Mouse (Mus musculus) MEL (cell line): ENCODE results near the gene Thsd1. TPM values are rescaled to one million over a fixed set of nuclear protein-coding genes. Genes with fewer than 3 reads are reported as not detected.

Source experiments
- DNase-seq: peaks from one replicate; pipeline ENCODE4 v3.0.0; 2011; ENCODE audit warnings: low read depth, low spot score
- H3K27ac ChIP-seq: 2 replicates; pipeline ENCODE4 v1.5.1; 2012; ENCODE audit warnings: low read depth, mild to moderate bottlenecking, control low read depth, low read length, moderate library complexity; ENCODE audit not compliant: control insufficient read depth
- H3K27me3 ChIP-seq, 2 experiments: fragments of 150-350 bp in 1 of 2; sonication (generic) in 1 of 2; 2 replicates each; pipeline ENCODE4 v1.6.1; 2012; ENCODE audit warnings: low read length in 2 of 2, mild to moderate bottlenecking in 2 of 2, improper control_type of control experiment in 1 of 2, moderate library complexity in 1 of 2; ENCODE audit not compliant: insufficient read depth in 2 of 2, control insufficient read depth in 1 of 2
- H3K36me3 ChIP-seq, 2 experiments: 2 replicates each; pipeline ENCODE4 v1.6.1; 2012 to 2014; ENCODE audit warnings: low read length in 2 of 2, improper control_type of control experiment in 1 of 2, inconsistent platforms in 1 of 2, mild to moderate bottlenecking in 1 of 2; ENCODE audit not compliant: insufficient read depth in 2 of 2, control insufficient read depth in 1 of 2
- H3K4me1 ChIP-seq, 2 experiments: fragments of 150-350 bp in 1 of 2; sonication (generic) in 1 of 2; 2 replicates each; pipeline ENCODE4 v1.6.1; 2012; ENCODE audit warnings: low read length in 2 of 2, improper control_type of control experiment in 1 of 2, mild to moderate bottlenecking in 1 of 2; ENCODE audit not compliant: insufficient read depth in 2 of 2, control insufficient read depth in 1 of 2
- H3K4me3 ChIP-seq, 2 experiments: fragments of 150-350 bp in 1 of 2; sonication (generic) in 1 of 2; 2 replicates each; pipeline ENCODE4 v1.5.1; 2012; ENCODE audit warnings: low read depth in 2 of 2, low read length in 2 of 2, mild to moderate bottlenecking in 2 of 2, moderate library complexity in 2 of 2, control low read depth in 1 of 2, improper control_type of control experiment in 1 of 2; ENCODE audit not compliant: control insufficient read depth in 1 of 2, insufficient read depth in 1 of 2
- H3K79me2 ChIP-seq: 2 replicates; pipeline ENCODE4 v1.6.1; 2012; ENCODE audit warnings: mild to moderate bottlenecking, low read length, moderate library complexity; ENCODE audit not compliant: control insufficient read depth, poor library complexity, insufficient read depth
- H3K9ac ChIP-seq: 2 replicates; pipeline ENCODE4 v1.6.1; 2012; ENCODE audit warnings: low read depth, mild to moderate bottlenecking, control low read depth, low read length, moderate library complexity; ENCODE audit not compliant: control insufficient read depth, poor library complexity, severe bottlenecking
- H3K9me3 ChIP-seq: fragments of 150-350 bp; sonication (generic); replicated peaks from 2 replicates; pipeline ENCODE4 v1.6.1; 2012; ENCODE audit warnings: mild to moderate bottlenecking, low read length, improper control_type of control experiment, moderate library complexity; ENCODE audit not compliant: insufficient read depth
- CHD2 ChIP-seq: IDR thresholded peaks from 2 replicates; pipeline ENCODE4 v1.6.1; 2011; ENCODE audit warnings: low read length, improper control_type of control experiment
- EP300 ChIP-seq, 2 experiments: IDR thresholded peaks; 2 replicates each; pipeline ENCODE4 v1.6.1; 2011; ENCODE audit warnings: improper control_type of control experiment in 2 of 2, low read length in 2 of 2, low read depth in 1 of 2, mild to moderate bottlenecking in 1 of 2
- GATA1 ChIP-seq: IDR thresholded peaks from 2 replicates; pipeline ENCODE4 v1.6.1; 2011; ENCODE audit warnings: low read depth, low read length, improper control_type of control experiment
- HCFC1 ChIP-seq: IDR thresholded peaks from 2 replicates; pipeline ENCODE4 v1.6.1; 2012; ENCODE audit warnings: low read depth, mild to moderate bottlenecking, inconsistent platforms, low read length, improper control_type of control experiment, moderate library complexity
- KAT2A ChIP-seq: conservative IDR thresholded peaks from 2 replicates; pipeline ENCODE4 v1.6.1; 2012; ENCODE audit warnings: low read depth, low read length, improper control_type of control experiment, inconsistent platforms
- MEF2A ChIP-seq: IDR thresholded peaks from 2 replicates; pipeline ENCODE4 v1.6.1; 2014; ENCODE audit warnings: low read depth, mild to moderate bottlenecking, inconsistent platforms, low read length, improper control_type of control experiment; ENCODE audit not compliant: poor library complexity, insufficient replicate concordance, severe bottlenecking; ENCODE audit errors: extremely low read depth
- MXI1 ChIP-seq: IDR thresholded peaks from 2 replicates; pipeline ENCODE4 v1.6.1; 2011; ENCODE audit warnings: mild to moderate bottlenecking, low read depth, low read length, improper control_type of control experiment
- NELFE ChIP-seq: IDR thresholded peaks from 2 replicates; pipeline ENCODE4 v1.6.1; 2011; ENCODE audit warnings: low read depth, low read length, improper control_type of control experiment
- RAD21 ChIP-seq: IDR thresholded peaks from 2 replicates; pipeline ENCODE4 v1.6.1; 2011; ENCODE audit warnings: mild to moderate bottlenecking, low read depth, low read length, improper control_type of control experiment
- RCOR1 ChIP-seq: IDR thresholded peaks from 2 replicates; pipeline ENCODE4 v1.6.1; 2012; ENCODE audit warnings: low read depth, mild to moderate bottlenecking, inconsistent platforms, low read length, improper control_type of control experiment
- SMC3 ChIP-seq: IDR thresholded peaks from 2 replicates; pipeline ENCODE4 v1.6.1; 2011; ENCODE audit warnings: low read depth, low read length, improper control_type of control experiment
- TAL1 ChIP-seq: IDR thresholded peaks from 2 replicates; pipeline ENCODE4 v1.6.1; 2012; ENCODE audit warnings: mild to moderate bottlenecking, inconsistent platforms, low read length, moderate library complexity, mixed read lengths
- TBP ChIP-seq: IDR thresholded peaks from 2 replicates; pipeline ENCODE4 v1.8.0; 2011; ENCODE audit warnings: low read depth, low read length, improper control_type of control experiment
- TCF12 ChIP-seq: IDR thresholded peaks from 2 replicates; pipeline ENCODE4 v1.6.1; 2014; ENCODE audit warnings: low read depth, mild to moderate bottlenecking, inconsistent platforms, low read length, improper control_type of control experiment, moderate library complexity
- UBTF ChIP-seq: IDR thresholded peaks from 2 replicates; pipeline ENCODE4 v1.6.1; 2012; ENCODE audit warnings: low read depth, mild to moderate bottlenecking, inconsistent platforms, low read length, improper control_type of control experiment, moderate library complexity, borderline replicate concordance; ENCODE audit not compliant: insufficient read depth
- USF1 ChIP-seq: IDR thresholded peaks from 2 replicates; pipeline ENCODE4 v1.6.1; 2014; ENCODE audit warnings: low read depth, mild to moderate bottlenecking, inconsistent platforms, low read length, improper control_type of control experiment, moderate library complexity
- USF2 ChIP-seq, 2 experiments: IDR thresholded peaks; 2 replicates each; pipeline ENCODE4 v1.6.1; 2011 to 2012; ENCODE audit warnings: improper control_type of control experiment in 2 of 2, low read length in 2 of 2, borderline replicate concordance in 1 of 2, inconsistent platforms in 1 of 2, low read depth in 1 of 2, mild to moderate bottlenecking in 1 of 2; ENCODE audit not compliant: insufficient read depth in 1 of 2
- ZKSCAN1 ChIP-seq: IDR thresholded peaks from 2 replicates; pipeline ENCODE4 v1.6.1; 2012; ENCODE audit warnings: low read depth, mild to moderate bottlenecking, inconsistent platforms, low read length, improper control_type of control experiment, moderate library complexity
- polyA plus RNA-seq, 2 experiments: library from polyadenylated mRNA; stranded (reverse) in 1 of 2; unstranded in 1 of 2; fragments of >175 nt in 1 of 2; fragments of >200 nt in 1 of 2; gene quantifications; 2 replicates each; pipeline versions ENCODE4 v1.2.1 to v1.2.4; 2012; ENCODE audit warnings: low replicate concordance in 2 of 2, low read depth in 1 of 2; ENCODE audit not compliant: insufficient read length in 2 of 2, insufficient read depth in 1 of 2, missing spikeins in 1 of 2
- total RNA-seq: library from RNA; depleted of rRNA; stranded (reverse); fragments of 300-350 nt; gene quantifications from 2 replicates; pipeline ENCODE4 v1.2.3, GENCODE M21; 2012

Thsd1 gene
- total and polyA plus RNA-seq, 3 experiments: 0.10 TPM; not detected in 2

GRCm38 (mm10) chr8:22249080-22249479 lies 22.0 kb downstream of the Thsd1 start:
- Histone ChIP-seq H3K9ac (no peak overlapping the region), H3K79me2 (no peaks in the 10 kb centered on the region), H3K4me1 (no peaks in the 10 kb centered on the region), H3K27ac (no peak overlapping the region), H3K36me3 (no peaks in the 10 kb centered on the region), H3K4me3 (no peak overlapping the region), H3K9me3 (no peaks in the 10 kb centered on the region), H3K27me3 (no peaks in the 10 kb centered on the region)
- TF ChIP-seq TAL1 (no peak), CHD2 (no peak), TBP (no peak), RCOR1 (no peak), HCFC1 (no peak)
- DNase-seq: no peak

GRCm38 (mm10) chr8:22258946-22259450 lies 31.9 kb downstream of the Thsd1 start:
- Histone ChIP-seq H3K27ac (no peak overlapping the region), H3K4me3 (no peak overlapping the region), H3K79me2 (no peaks in the 10 kb centered on the region), H3K27me3 (no peaks in the 10 kb centered on the region), H3K36me3 (no peaks in the 10 kb centered on the region), H3K4me1 (peaks cover 0 to 6% of the 10 kb centered on the region in 2 experiments; a peak in 2 of 4 replicates), H3K9me3 (no peaks in the 10 kb centered on the region), H3K9ac (no peak overlapping the region)
- TF ChIP-seq NELFE: no peak
- no peak for TF ChIP-seq HCFC1
- TF ChIP-seq KAT2A: no peak
- TF ChIP-seq, all 39 proteins: peak for 0
- no peak for DNase-seq

GRCm38 (mm10) chr8:22259531-22259930 lies 32.4 kb downstream of the Thsd1 start:
- H3K27ac ChIP-seq: no peak overlapping the region
- H3K79me2 ChIP-seq: no peaks in the 10 kb centered on the region
- H3K4me3 ChIP-seq: no peak overlapping the region
- no peaks in the 10 kb centered on the region for H3K9me3 ChIP-seq
- no peak for DNase-seq
- no peaks in the 10 kb centered on the region for H3K27me3 ChIP-seq
- H3K9ac ChIP-seq: no peak overlapping the region
- peaks cover 0 to 6% of the 10 kb centered on the region in 2 experiments; a peak in 2 of 4 replicates for H3K4me1 ChIP-seq
- no peak for TF ChIP-seq MXI1
- TF ChIP-seq MEF2A: no peak
- TF ChIP-seq RAD21: no peak
- no peak for TF ChIP-seq UBTF
- no peak for TF ChIP-seq ZKSCAN1
- no peak for TF ChIP-seq EP300 (IDR thresholded peaks at IDR 0.05; ENCODE audit: low read depth in 1 of 2, low read length in 2 of 2)
- no peak for TF ChIP-seq TCF12
- no peak for TF ChIP-seq USF1
- TF ChIP-seq USF2 (IDR thresholded peaks at IDR 0.05; ENCODE audit: borderline replicate concordance in 1 of 2, insufficient read depth in 1 of 2, low read depth in 1 of 2, low read length in 2 of 2): no peak
- TF ChIP-seq SMC3: no peak
- TF ChIP-seq GATA1: no peak
- H3K36me3 ChIP-seq: no peaks in the 10 kb centered on the region
